Mouse (Mus musculus) CD4-positive naive resting alpha-beta T cell, adult 76 days (primary cell): ENCODE results near the gene Opa3. TPM values are rescaled to one million over a fixed set of nuclear protein-coding genes. Genes with fewer than 3 reads are reported as not detected.

ENCODE experiments used
- total RNA-seq: library from RNA; stranded (reverse); gene quantifications from one replicate; pipeline ENCODE4 v1.2.4, GENCODE M21; 2023

Opa3 gene
- total RNA-seq = 42.1 TPM

GRCm38 (mm10) chr7:19227883-19228792, at the start of gene Opa3:
Gene Opa3 (plus strand): TSS chr7:19228334.

GRCm38 (mm10) chr7:19211996-19212755, 16.0 kb upstream of the Opa3 start, which contains the start of gene Gpr4:
Gene Gpr4 (plus strand): TSS chr7:19212538.

GRCm38 (mm10) chr7:19271238-19272172, 43.4 kb downstream of the Opa3 start, which contains the start of gene Vasp:
Gene Vasp (minus strand): TSS chr7:19271817.

DNA sequence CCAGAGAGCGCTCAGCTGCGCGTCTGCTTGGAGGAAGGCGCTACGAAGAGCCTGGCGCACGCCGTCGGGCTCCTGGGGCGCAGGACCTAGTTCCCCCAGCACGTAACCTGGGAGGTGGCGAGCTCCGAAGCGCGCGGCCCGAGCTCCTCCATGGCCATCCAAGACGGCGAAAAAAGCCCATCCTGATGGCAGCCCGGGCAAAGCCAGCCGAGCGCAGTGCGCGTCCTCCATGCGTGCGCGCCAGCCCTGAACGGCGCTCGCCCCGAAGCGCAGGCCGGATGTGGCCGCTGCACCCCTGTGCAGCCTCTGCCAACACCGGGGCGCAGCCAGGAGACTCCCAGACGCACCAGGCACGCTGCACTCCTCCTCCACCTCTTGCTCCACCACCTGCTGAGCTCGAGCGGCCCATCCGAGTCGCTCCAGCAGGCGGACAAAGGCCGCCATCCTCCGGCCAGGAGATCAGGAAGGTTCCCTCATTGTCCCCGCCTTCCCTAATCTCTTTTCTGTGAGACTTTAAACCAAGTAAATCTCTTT, 51.5 kb downstream of the Opa3 start, which contains the start of gene Ppm1n:
TSS of gene Ppm1n (minus strand) at position 484 of the 534 bp plus-strand sequence.

GRCm38 (mm10) chr7:19282385-19282784, 54.3 kb downstream of the Opa3 start, which contains the start of gene Rtn2:
Gene Rtn2 (plus strand): TSS chr7:19282624.

Other genes starting within 250 kb of the Opa3 start
- gene Nanos2, start 240.9 kb upstream of the Opa3 start, total RNA-seq = not detected
- 0.67 TPM for gene Mypop, start 237.1 kb upstream of the Opa3 start, total RNA-seq
- gene Irf2bp1, start 224.3 kb upstream of the Opa3 start, total RNA-seq = 25.1 TPM
- not detected for gene Foxa3, start 204.8 kb upstream of the Opa3 start, total RNA-seq
- gene Sympk, start 204.0 kb upstream of the Opa3 start, total RNA-seq = 90.4 TPM
- not detected for gene Rsph6a, start 173.6 kb upstream of the Opa3 start, total RNA-seq
- 1.1 TPM for gene Dmwd, start 152.1 kb upstream of the Opa3 start, total RNA-seq
- gene Dmpk, start 144.5 kb upstream of the Opa3 start, total RNA-seq = 3.8 TPM
- not detected for gene Six5, start 133.7 kb upstream of the Opa3 start, total RNA-seq
- not detected for gene Gm4969, start 110.0 kb upstream of the Opa3 start, total RNA-seq
- 15.4 TPM for gene Fbxo46, start 108.5 kb upstream of the Opa3 start, total RNA-seq
- gene Qpctl, start 79.0 kb upstream of the Opa3 start, total RNA-seq = 12.2 TPM
- 62.7 TPM for gene Snrpd2, start 78.6 kb upstream of the Opa3 start, total RNA-seq
- not detected for gene Gipr, start 62.2 kb upstream of the Opa3 start, total RNA-seq
- 16.0 TPM for gene Eml2, start 51.9 kb upstream of the Opa3 start, total RNA-seq
- gene Gpr4, start 15.8 kb upstream of the Opa3 start, total RNA-seq = not detected
- gene Vasp, start 43.5 kb downstream of the Opa3 start, total RNA-seq = 262 TPM
- 0.76 TPM for gene Ppm1n, start 51.7 kb downstream of the Opa3 start, total RNA-seq
- gene Rtn2, start 54.3 kb downstream of the Opa3 start, total RNA-seq = not detected
- gene Fosb, start 81.7 kb downstream of the Opa3 start, total RNA-seq = 701 TPM
- gene Ercc1, start 116.4 kb downstream of the Opa3 start, total RNA-seq = 67.1 TPM
- 9.0 TPM for gene Cd3eap, start 131.1 kb downstream of the Opa3 start, total RNA-seq
- gene Ppp1r13l, start 131.4 kb downstream of the Opa3 start, total RNA-seq = 1.3 TPM
- gene Ercc2, start 153.7 kb downstream of the Opa3 start, total RNA-seq = 69.8 TPM
- gene Klc3, start 175.8 kb downstream of the Opa3 start, total RNA-seq = 5.9 TPM
- gene Ckm, start 176.4 kb downstream of the Opa3 start, total RNA-seq = not detected
- 26.5 TPM for gene Mark4, start 230.5 kb downstream of the Opa3 start, total RNA-seq
- gene Exoc3l2, start 235.0 kb downstream of the Opa3 start, total RNA-seq = not detected